Mouse (Mus musculus): ENCODE measurements around the gene Ncoa6. TPM values are rescaled to one million over a fixed set of nuclear protein-coding genes. Genes with fewer than 3 reads are reported as not detected.

The Ncoa6 gene
- total and polyA plus RNA-seq, 2 experiments from 2014 or later, result 26.8 to 45.8 TPM

DNA sequence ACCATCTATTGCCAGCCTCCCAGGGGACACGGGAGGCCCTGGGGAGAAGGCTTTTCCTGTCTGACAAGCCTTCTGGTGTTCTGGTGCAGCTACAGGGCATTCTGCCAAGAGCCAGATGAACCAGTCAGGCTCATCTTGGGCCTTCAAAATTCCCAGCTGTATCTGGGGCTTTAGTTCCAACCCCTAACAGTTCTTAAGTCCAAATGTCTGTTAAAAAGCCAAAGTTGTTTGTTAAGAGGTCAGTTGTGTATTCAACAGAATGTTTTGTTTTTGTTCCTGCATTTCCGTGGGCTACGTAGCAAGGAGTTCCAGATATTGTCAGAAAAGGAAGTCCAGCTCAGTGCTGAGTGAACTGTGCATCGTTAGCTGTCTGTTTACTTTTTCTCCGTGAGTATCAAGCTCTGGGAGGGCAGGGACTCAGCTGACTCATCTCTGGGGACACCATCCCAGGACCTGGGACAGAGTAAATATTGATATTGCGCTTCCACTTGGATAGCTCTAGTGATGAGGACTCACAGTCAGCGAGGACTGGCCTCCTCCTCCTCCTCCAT is 104.3 kb downstream of the Ncoa6 start:
- no peak overlapping the region for H3K27ac ChIP-seq (ENCODE audit: low read depth, low read length)
- H3K4me1 ChIP-seq (ENCODE audit: insufficient read depth), result no peaks in the 10 kb centered on the region
- no peak for TF ChIP-seq CTCF (IDR thresholded peaks at IDR 0.05; ENCODE audit: low read depth)
- H3K9ac ChIP-seq, result no peak overlapping the region
- no peak overlapping the region for H3K4me2 ChIP-seq (ENCODE audit: low read depth)
- ATAC-seq (no peak), DNase-seq (no peak)
- H3K27me3 ChIP-seq (ENCODE audit: insufficient read depth, low read length), result no peaks in the 10 kb centered on the region
- no peak overlapping the region for H3K4me3 ChIP-seq (ENCODE audit: low read depth, low read length)
- 55% methylated on average over 7 of the region's 7 CpGs for WGBS
- H3K36me3 ChIP-seq (ENCODE audit: insufficient read depth), result no peaks in the 10 kb centered on the region
- H3K9me3 ChIP-seq (ENCODE audit: low read length), result no peaks in the 10 kb centered on the region

DNA sequence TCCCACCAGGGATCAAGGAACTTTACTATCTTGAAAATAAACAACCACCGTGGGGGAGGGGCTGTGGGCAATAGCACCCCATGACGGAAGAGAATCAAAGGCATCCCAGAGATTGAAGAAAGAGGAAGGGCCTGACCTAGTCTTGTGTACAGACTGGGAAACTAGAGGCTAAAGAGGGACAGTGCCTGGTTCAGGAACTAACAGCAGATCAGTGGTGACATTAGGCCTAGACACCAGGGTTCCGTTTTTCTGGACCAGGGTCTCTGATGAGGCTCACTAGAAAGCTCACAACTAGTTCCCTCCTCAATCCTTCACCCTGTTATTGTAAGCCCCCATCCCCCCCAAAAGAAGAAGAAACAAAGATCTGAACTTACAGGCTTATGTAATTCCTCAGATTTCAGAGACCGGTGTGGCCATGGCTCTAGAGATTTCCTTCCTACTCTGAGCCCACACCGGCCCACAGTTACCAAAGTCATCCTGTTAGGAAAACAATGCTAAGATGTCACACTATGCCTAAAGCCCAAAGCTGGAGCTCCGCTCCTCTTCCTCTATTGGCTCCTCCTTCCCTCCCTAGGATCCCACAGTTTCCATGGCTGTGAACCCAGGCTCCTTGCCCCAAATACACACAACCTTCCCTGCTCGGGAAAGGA is 105.9 kb downstream of the Ncoa6 start:
- ATAC-seq, result no peak

DNA sequence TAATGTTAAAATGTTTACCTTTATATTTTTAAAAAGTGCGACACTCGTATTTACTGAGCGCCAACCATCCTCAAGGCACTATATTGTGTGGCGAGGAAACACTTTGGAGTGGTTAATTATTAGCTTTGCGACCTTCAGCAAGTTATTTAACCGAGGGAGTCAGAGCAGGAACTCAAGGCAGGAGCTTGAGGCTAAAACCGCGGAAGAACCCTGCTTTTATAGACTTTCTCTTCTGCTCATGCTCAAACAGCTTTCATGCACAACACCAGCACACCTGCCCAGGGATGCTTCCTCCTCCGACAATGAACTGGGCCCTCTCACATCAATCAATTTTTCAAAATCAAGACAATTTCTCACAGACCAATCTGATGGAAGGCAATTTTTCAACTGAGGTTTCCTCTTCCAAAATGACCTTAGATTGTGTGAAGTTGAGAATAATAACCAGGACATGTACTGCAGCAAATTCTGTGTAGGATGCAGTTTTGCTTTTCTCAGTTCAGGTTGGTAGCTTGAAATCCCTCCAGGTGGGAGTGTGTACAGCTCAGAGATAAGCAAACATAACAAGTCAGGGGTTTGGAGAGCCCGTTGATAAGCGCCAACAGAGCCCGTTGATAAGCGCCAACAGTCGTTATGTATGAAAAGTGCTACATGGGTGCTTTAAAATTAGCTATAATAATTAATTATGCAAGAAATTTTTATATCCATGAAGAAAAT is 115.9 kb downstream of the Ncoa6 start:
- Histone ChIP-seq H3K9me3 (ENCODE audit: low read length) (no peaks in the 10 kb centered on the region), H3K27ac (ENCODE audit: low read depth, low read length) (no peak overlapping the region), H3K4me1 (ENCODE audit: insufficient read depth) (no peaks in the 10 kb centered on the region; the same call in 1 of the 2 replicates), H3K36me3 (ENCODE audit: insufficient read depth) (no peaks in the 10 kb centered on the region), H3K27me3 (ENCODE audit: insufficient read depth, low read length) (no peaks in the 10 kb centered on the region), H3K4me2 (ENCODE audit: low read depth) (peak overlapping the region; percentile 84), H3K9ac (peak overlapping the region; percentile 68; the same call in 1 of the 2 replicates), H3K4me3 (ENCODE audit: low read depth, low read length) (peak overlapping the region; percentile 60)
- DNase-seq, result no peak
- ATAC-seq, result peak; percentile 30
- TF ChIP-seq CTCF (IDR thresholded peaks at IDR 0.05; ENCODE audit: low read depth), result no peak
- WGBS, result 33% methylated on average over 14 of the region's 14 CpGs

More for the DNA sequence above, 105.9 kb downstream of the Ncoa6 start:
- TF ChIP-seq CTCF (IDR thresholded peaks at IDR 0.05; ENCODE audit: low read depth), result no peak
- no peaks in the 10 kb centered on the region for H3K9me3 ChIP-seq (ENCODE audit: low read length)
- 87% methylated on average over 7 of the region's 7 CpGs for WGBS
- H3K27ac ChIP-seq (ENCODE audit: low read depth, low read length), result no peak overlapping the region
- no peaks in the 10 kb centered on the region for H3K27me3 ChIP-seq (ENCODE audit: insufficient read depth, low read length)
- no peak for DNase-seq
- H3K4me1 ChIP-seq (ENCODE audit: insufficient read depth), result no peaks in the 10 kb centered on the region
- H3K4me2 ChIP-seq (ENCODE audit: low read depth), result no peak overlapping the region
- H3K36me3 ChIP-seq (ENCODE audit: insufficient read depth), result no peaks in the 10 kb centered on the region
- no peak overlapping the region for H3K9ac ChIP-seq
- no peak overlapping the region for H3K4me3 ChIP-seq (ENCODE audit: low read depth, low read length)

DNA sequence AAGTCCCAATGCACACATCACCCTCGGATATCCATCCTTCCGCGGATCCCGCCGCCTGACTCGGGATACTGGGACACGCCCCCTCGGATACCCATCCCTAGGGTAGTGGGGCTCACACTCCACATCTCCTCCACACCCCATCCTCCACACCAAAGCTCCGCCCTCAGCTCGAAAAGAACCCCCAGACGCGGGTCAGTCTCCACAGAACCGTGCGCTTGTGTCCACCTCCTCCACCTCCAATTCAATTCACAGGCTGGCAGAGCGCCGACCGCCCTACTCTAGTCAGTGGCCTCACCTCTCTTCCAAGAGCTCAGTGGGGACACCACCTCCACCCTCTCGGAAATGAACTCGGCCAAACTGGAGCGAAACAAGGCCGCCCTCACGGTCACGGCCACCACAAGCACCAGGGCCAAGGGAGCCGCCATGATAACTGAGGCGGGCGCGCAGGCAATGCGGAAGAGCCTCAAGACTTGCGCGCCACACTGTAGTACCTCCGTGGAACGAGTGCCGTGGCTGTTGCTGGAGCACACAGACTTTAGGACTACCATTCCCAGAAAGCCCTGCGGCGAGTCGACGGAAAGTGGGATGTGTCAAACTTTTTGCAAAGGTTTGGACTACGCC is 116.6 kb downstream of the Ncoa6 start, which contains the start of gene Pigu:
TSS of gene Pigu (minus strand) at position 460 of the 621 bp plus-strand sequence.
- no peaks in the 10 kb centered on the region for H3K36me3 ChIP-seq (ENCODE audit: insufficient read depth)
- WGBS, result under 1% methylated on average over 38 of the region's 38 CpGs
- peak within 1 kb of the TSS; percentile 75 for H3K27ac ChIP-seq (ENCODE audit: low read depth, low read length)
- no peaks in the 10 kb centered on the region for H3K27me3 ChIP-seq (ENCODE audit: insufficient read depth, low read length)
- ATAC-seq, result peak; percentile 100
- no peaks in the 10 kb centered on the region for H3K9me3 ChIP-seq (ENCODE audit: low read length)
- peak within 1 kb of the TSS; percentile 68 for H3K9ac ChIP-seq
- no peaks in the 10 kb centered on the region; the same call in 1 of the 2 replicates for H3K4me1 ChIP-seq (ENCODE audit: insufficient read depth)
- H3K4me2 ChIP-seq (ENCODE audit: low read depth), result peak within 1 kb of the TSS; percentile 84
- peak; percentile 96 for DNase-seq
- peak within 1 kb of the TSS; percentile 60 for H3K4me3 ChIP-seq (ENCODE audit: low read depth, low read length)
- no peak for TF ChIP-seq CTCF (IDR thresholded peaks at IDR 0.05; ENCODE audit: low read depth)

DNA sequence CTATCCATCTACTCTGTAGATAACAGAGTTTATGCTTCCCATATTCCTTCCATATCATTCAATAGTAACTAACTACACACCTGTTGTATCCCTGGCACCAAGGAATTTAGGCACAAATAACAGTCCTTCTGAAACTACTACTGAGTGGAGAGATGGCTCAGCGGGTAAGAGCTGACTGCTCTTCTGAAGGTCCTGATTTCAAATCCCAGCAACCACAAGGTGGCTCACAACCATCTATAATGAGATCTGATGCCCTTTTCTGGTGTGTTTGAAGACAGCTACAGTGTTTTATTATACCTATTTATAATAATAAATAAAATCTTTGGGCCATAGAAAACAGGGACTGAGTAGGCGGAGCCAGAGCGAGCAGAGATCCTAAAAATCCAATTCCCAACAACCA is 119.3 kb downstream of the Ncoa6 start:
- Histone ChIP-seq H3K36me3 (ENCODE audit: insufficient read depth) (no peaks in the 10 kb centered on the region), H3K27me3 (ENCODE audit: insufficient read depth, low read length) (no peaks in the 10 kb centered on the region), H3K4me2 (ENCODE audit: low read depth) (no peak overlapping the region), H3K9me3 (ENCODE audit: low read length) (no peaks in the 10 kb centered on the region), H3K9ac (no peak overlapping the region), H3K27ac (ENCODE audit: low read depth, low read length) (no peak overlapping the region), H3K4me3 (ENCODE audit: low read depth, low read length) (no peak overlapping the region), H3K4me1 (ENCODE audit: insufficient read depth) (no peaks in the 10 kb centered on the region; the same call in 1 of the 2 replicates)
- peak; percentile 29 for TF ChIP-seq CTCF (IDR thresholded peaks at IDR 0.05; ENCODE audit: low read depth)
- 93% methylated on average over 3 of the region's 3 CpGs for WGBS
- DNase-seq (no peak), ATAC-seq (no peak)

DNA sequence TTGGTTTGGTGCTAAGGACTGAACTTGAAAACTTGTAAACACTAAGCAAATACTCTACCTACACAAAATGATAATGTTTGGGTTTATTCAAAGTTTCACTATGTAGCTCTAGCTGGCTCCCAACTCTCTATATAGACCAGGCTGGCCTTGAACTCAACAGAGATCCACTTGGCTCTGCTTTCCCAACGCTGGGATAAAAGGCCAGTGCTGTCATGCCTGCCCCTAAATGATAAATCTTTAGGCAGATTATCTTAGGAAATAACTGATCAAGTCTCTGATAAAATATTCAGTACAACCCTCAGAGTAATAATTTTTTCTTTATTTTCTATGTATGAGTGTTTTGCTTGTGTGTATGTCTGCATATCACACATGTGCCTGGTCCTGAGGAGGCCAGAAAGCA is 127.0 kb downstream of the Ncoa6 start:
- no peak for TF ChIP-seq CTCF (IDR thresholded peaks at IDR 0.05; ENCODE audit: low read depth)
- no peak overlapping the region for H3K4me3 ChIP-seq (ENCODE audit: low read depth, low read length)
- no peaks in the 10 kb centered on the region for H3K27me3 ChIP-seq (ENCODE audit: insufficient read depth, low read length)
- no peak overlapping the region for H3K9ac ChIP-seq
- peaks cover 15% of the 10 kb centered on the region for H3K36me3 ChIP-seq (ENCODE audit: insufficient read depth)
- no peak overlapping the region for H3K27ac ChIP-seq (ENCODE audit: low read depth, low read length)
- DNase-seq, result no peak
- ATAC-seq, result no peak
- no peaks in the 10 kb centered on the region for H3K4me1 ChIP-seq (ENCODE audit: insufficient read depth)
- H3K9me3 ChIP-seq (ENCODE audit: low read length), result no peaks in the 10 kb centered on the region
- 88% methylated on average over 1 of the region's 1 CpGs for WGBS
- no peak overlapping the region for H3K4me2 ChIP-seq (ENCODE audit: low read depth)

MicroRNA genes within 50 kb of the gene (microRNA counts, 519-probe panel; counts per million panel counts)
- not detected for microRNA mmu-miR-695

Small RNA genes lying within 50 kb of the gene (microRNA-seq; reads per million reads assigned to microRNA genes)
- 0 reads per million in 2 experiments for gene Mir695

Other genes with a start within 250 kb of the Ncoa6 start
- gene Dynlrb1, start 237.4 kb downstream of the Ncoa6 start, total RNA-seq (2014; rRNA removed), result 310 and 492 TPM in 2 replicates
- gene Dynlrb1, start 237.4 kb downstream of the Ncoa6 start, polyA plus RNA-seq (2015; fragmentation: Nextera tagmentation; extraction: Ambion mirVana), result 790 and 1,004 TPM in 2 replicates
- gene Map1lc3a, start 197.6 kb downstream of the Ncoa6 start, total RNA-seq (2014; rRNA removed), result 425 and 459 TPM in 2 replicates
- gene Map1lc3a, start 197.6 kb downstream of the Ncoa6 start, polyA plus RNA-seq (2015; fragmentation: Nextera tagmentation; extraction: Ambion mirVana), result 789 and 806 TPM in 2 replicates
- gene Pigu, start 116.5 kb downstream of the Ncoa6 start, total RNA-seq (2014; rRNA removed), result 26.5 and 31.2 TPM in 2 replicates
- gene Pigu, start 116.5 kb downstream of the Ncoa6 start, polyA plus RNA-seq (2015; fragmentation: Nextera tagmentation; extraction: Ambion mirVana), result 50.2 and 50.7 TPM in 2 replicates
- gene Trp53inp2, start 92.8 kb downstream of the Ncoa6 start, total RNA-seq (2014; rRNA removed), result 76.0 and 100.0 TPM in 2 replicates
- gene Trp53inp2, start 92.8 kb downstream of the Ncoa6 start, polyA plus RNA-seq (2015; fragmentation: Nextera tagmentation; extraction: Ambion mirVana), result 58.6 and 60.2 TPM in 2 replicates
- gene Acss2, start 44.1 kb upstream of the Ncoa6 start, total RNA-seq (2014; rRNA removed), result 25.5 and 27.7 TPM in 2 replicates
- 13.3 and 16.3 TPM in 2 replicates for gene Acss2, start 44.1 kb upstream of the Ncoa6 start, polyA plus RNA-seq (2015; fragmentation: Nextera tagmentation; extraction: Ambion mirVana)
- 131 and 137 TPM in 2 replicates for gene Ggt7, start 44.3 kb upstream of the Ncoa6 start, total RNA-seq (2014; rRNA removed)
- gene Ggt7, start 44.3 kb upstream of the Ncoa6 start, polyA plus RNA-seq (2015; fragmentation: Nextera tagmentation; extraction: Ambion mirVana), result 78.5 and 85.3 TPM in 2 replicates
- gene Gss, start 118.9 kb upstream of the Ncoa6 start, total RNA-seq (2014; rRNA removed), result 10.0 and 11.9 TPM in 2 replicates
- 10.1 and 11.9 TPM in 2 replicates for gene Gss, start 118.9 kb upstream of the Ncoa6 start, polyA plus RNA-seq (2015; fragmentation: Nextera tagmentation; extraction: Ambion mirVana)
- 0.29 and 1.0 TPM in 2 replicates for gene Myh7b, start 137.3 kb upstream of the Ncoa6 start, total RNA-seq (2014; rRNA removed)
- 1.3 and 2.0 TPM in 2 replicates for gene Myh7b, start 137.3 kb upstream of the Ncoa6 start, polyA plus RNA-seq (2015; fragmentation: Nextera tagmentation; extraction: Ambion mirVana)
- gene Trpc4ap, start 218.5 kb upstream of the Ncoa6 start, total RNA-seq (2014; rRNA removed), result 110 and 131 TPM in 2 replicates
- 118 and 128 TPM in 2 replicates for gene Trpc4ap, start 218.5 kb upstream of the Ncoa6 start, polyA plus RNA-seq (2015; fragmentation: Nextera tagmentation; extraction: Ambion mirVana)